In genomic region chr9:52049605-52050004, GRCm38 (mm10) we compare ENCODE assay signal across 8 mouse cellular contexts. TPM values are rescaled to one million over a fixed set of nuclear protein-coding genes. Genes with fewer than 3 reads are reported as not detected.
A peak's percentile ranks its signal among the peaks of the same experiment; 100 is the strongest.
DNase-seq lines count a peak whose midpoint lies in the region; ATAC-seq lines count a peak whose summit lies in the region.

No protein-coding gene starts in this region.

- peaks cover 25% of the 10 kb centered on the region for H3K4me1 ChIP-seq in hindbrain, embryonic 12.5 days
- H3K4me1 ChIP-seq in midbrain, embryonic 15.5 days = peaks cover 29% of the 10 kb centered on the region

- H3K27ac ChIP-seq in hindbrain, embryonic 12.5 days = no peak overlapping the region
- no peak overlapping the region for H3K27ac ChIP-seq in midbrain, embryonic 15.5 days

- no peak for ATAC-seq in hindbrain, embryonic 12.5 days (ENCODE audit: low FRiP score)
- ATAC-seq in midbrain, embryonic 15.5 days (replicated peaks) = no peak

- peak overlapping the region; percentile 64 for H3K4me2 ChIP-seq in hindbrain, embryonic 12.5 days (replicated peaks)
- peak overlapping the region; percentile 68 for H3K4me2 ChIP-seq in midbrain, embryonic 15.5 days

- peak overlapping the region; percentile 98 for H3K9ac ChIP-seq in hindbrain, embryonic 12.5 days
- H3K9ac ChIP-seq in midbrain, embryonic 15.5 days = peak overlapping the region; percentile 87; the same call in 1 of the 2 replicates

- peak; percentile 26 for DNase-seq in kidney, adult 9 months
- DNase-seq in kidney, postnatal 10 days = no peak
- DNase-seq in NIH3T3 (ENCODE audit: low read depth) = peak; percentile 23
- DNase-seq in right cerebral cortex, postnatal 4 days = no peak
- no peak for DNase-seq in B cell, adult 2 months
- no peak for DNase-seq in spleen, adult 18-20 months

- WGBS in hindbrain, embryonic 12.5 days = 1% methylated on average over 3 of the region's 3 CpGs
- 1% methylated on average over 3 of the region's 3 CpGs for WGBS in midbrain, embryonic 15.5 days

- H3K9me3 ChIP-seq in hindbrain, embryonic 12.5 days (replicated peaks) = no peaks in the 10 kb centered on the region
- H3K9me3 ChIP-seq in midbrain, embryonic 15.5 days = no peaks in the 10 kb centered on the region

- H3K27me3 ChIP-seq in hindbrain, embryonic 12.5 days = no peaks in the 10 kb centered on the region
- H3K27me3 ChIP-seq in midbrain, embryonic 15.5 days (replicated peaks) = no peaks in the 10 kb centered on the region

- peak overlapping the region; percentile 92 for H3K4me3 ChIP-seq in hindbrain, embryonic 12.5 days
- H3K4me3 ChIP-seq in midbrain, embryonic 15.5 days = peak overlapping the region; percentile 95

- no peaks in the 10 kb centered on the region for H3K36me3 ChIP-seq in hindbrain, embryonic 12.5 days
- no peaks in the 10 kb centered on the region for H3K36me3 ChIP-seq in midbrain, embryonic 15.5 days (replicated peaks)

RNA-seq across cellular contexts. Expression of gene Rdx, which starts 2.6 kb away (rescaled TPM):
- 148 and 155 TPM in 2 replicates for polyA plus RNA-seq in hindbrain, embryonic 12.5 days (2016; fragmentation: Nextera tagmentation; extraction: Ambion mirVana)
- polyA plus RNA-seq in midbrain, embryonic 15.5 days (2015; fragmentation: Nextera tagmentation; extraction: Ambion mirVana) = 75.2 and 76.0 TPM in 2 replicates

Comparison
In these comparisons a context has a peak if more than half of its experiments do, and no peak if none do; other contexts are left out.
1. DNase-seq: peak in kidney, adult 9 months (single experiment) and NIH3T3 (single experiment); none in kidney, postnatal 10 days (single experiment), right cerebral cortex, postnatal 4 days (single experiment), B cell, adult 2 months (0 of 2) and spleen, adult 18-20 months (0 of 2).